Mouse (Mus musculus): ENCODE measurements around the gene Mllt6. TPM values are rescaled to one million over a fixed set of nuclear protein-coding genes. Genes with fewer than 3 reads are reported as not detected.
A peak's percentile ranks its signal among the peaks of the same experiment; 100 is the strongest.

Gene Mllt6
- total RNA-seq, 1 experiment from 2014 or later, result 63.2 TPM

DNA sequence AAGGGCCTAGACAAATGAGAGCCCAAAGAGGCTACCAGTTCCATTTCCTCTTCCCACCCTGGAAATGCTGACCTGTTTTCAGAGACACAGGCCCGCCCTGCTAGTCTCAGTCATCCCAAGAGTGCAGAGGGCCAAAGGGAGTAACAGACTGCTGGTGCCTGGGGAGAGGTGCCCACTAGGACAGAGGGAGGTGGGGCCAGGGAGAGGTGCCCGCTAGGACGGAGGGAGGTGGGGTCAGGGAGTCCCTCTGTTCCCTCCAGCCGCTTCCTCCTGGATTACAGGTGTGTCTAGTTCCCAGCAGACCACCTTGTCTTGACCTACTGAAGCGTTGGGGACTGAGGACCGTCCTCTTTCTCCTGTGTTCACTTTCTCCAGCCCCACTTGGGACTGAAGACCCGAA, 21.6 kb downstream of the Mllt6 start:
- no peak for ATAC-seq (ENCODE audit: extremely low read depth, insufficient number of reproducible peaks, low FRiP score, poor library complexity, severe bottlenecking)

DNA sequence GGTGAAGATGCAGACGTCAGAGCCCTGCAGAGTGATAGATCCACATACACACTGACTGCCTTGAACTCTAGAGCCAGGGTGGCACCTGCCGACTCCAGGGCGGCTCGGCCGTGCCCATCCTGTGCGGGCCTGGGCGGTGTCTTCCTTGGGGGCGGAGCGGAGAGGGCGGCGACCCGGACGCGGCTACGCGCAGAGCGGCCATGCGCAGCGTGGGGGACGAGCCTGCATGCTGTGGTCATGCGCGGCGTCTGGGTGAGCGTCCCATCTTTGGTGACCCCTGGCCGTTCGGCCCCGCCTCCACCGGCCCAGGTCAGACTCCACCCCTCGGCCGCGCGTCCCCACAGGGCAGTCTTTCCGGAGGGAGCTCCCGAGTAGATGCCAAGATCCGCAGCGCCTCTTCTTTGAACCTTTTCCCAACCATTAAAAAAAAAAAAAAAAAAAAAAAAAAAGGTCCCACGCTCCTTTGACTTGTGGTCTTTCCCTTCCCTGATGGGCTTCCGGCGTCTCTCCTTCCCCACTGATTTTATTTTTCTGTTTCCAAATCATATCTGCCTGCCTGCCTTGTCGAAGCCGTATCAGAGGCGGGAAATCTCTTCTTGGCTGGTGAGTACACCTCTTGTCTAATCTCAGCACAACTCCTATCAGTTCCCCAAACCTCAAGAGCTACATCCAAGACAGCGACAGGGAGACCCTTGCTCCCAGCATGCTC, 22.6 kb downstream of the Mllt6 start, which contains the start of gene Cisd3:
TSS of gene Cisd3 (plus strand) at position 214 of the 709 bp plus-strand sequence.
- peak; percentile 52 for ATAC-seq (ENCODE audit: extremely low read depth, insufficient number of reproducible peaks, low FRiP score, poor library complexity, severe bottlenecking)

DNA sequence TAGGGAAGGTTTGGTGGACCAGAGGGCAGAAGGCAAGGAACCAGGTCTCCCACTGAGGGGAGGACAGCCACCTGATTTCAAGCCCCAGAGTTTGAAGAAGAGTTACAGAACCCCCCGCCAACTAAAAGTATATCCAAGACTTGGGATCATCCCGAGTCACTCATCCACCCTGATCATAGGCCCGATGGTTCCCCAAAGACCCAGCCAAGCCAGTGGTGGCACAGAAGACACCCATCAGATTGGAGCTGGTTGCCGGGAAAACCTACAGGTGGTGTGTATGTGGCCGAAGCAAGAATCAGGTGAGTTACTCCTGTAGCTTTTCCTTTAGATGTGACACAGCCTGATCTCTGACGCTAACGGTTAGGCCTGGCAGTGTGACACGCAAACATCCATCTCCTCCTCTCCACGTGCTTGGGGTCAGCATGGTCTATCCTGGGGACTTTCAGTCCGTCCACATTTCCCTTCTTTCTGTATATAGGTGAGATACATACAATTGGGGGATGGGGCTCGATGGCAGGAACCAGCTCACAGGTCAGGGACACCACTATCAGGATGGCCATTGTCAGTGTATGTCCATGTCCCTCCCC, 23.2 kb downstream of the Mllt6 start:
- no peak for ATAC-seq (ENCODE audit: extremely low read depth, insufficient number of reproducible peaks, low FRiP score, poor library complexity, severe bottlenecking)

DNA sequence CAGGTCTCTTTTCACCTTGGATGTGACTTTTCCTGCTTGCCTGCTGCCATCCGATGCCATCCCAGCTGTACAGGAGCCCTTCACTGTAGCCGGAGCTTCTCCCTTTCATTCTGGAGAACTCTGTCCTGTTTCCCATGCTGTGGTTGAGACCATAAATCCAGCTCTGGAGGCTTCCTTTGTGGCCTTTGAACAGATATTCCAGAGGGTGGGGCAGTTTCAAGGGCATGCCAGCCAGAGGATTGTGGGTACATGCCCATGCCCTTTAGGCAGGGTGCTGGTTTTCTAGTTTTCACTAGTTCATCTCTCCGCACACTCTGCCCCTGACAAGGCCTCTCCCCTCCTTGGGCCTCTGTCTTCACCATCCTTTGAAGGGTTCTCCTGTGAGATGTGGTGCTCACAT, 23.8 kb downstream of the Mllt6 start:
- no peak for ATAC-seq (ENCODE audit: extremely low read depth, insufficient number of reproducible peaks, low FRiP score, poor library complexity, severe bottlenecking)

DNA sequence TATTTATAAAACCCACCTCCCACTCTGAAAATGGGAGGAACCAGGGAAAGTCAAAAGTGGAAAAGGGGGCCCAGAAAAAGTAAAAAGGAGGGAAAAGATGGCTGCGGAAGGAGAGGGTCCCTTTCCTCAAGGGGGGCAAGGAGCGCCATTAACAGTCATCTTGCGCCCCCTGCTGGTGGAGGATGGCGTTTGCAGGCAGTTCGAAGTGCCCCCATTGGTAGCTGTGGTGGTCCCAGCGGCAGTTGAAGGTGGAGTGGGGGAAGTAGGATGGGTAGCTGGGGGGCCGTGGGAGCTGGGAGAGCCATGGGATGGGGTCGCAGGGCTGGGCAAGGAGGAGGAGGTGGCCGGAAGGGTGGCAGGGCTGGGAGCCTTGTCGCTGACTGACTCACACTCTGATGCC, 26.6 kb downstream of the Mllt6 start:
- ATAC-seq (ENCODE audit: extremely low read depth, insufficient number of reproducible peaks, low FRiP score, poor library complexity, severe bottlenecking), result no peak

DNA sequence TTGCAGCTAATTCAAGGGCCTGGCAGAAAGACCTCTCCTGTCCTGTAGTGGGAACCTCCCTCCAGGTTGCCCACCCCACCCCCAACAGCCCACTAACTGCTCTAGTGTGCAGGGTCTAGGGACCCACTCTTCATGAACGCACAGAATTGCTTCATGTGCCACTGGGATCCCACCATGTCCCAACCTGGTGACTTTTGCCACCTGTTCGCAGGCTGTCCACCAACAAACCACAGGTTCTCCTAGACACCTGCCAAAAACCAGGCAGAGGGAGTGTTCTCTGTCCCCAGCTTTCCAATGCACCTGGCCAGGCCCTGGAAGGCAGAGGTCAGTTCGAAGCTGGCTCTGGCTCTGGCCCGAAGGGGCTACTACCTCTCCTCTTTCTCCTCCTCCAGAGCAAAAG, 31.2 kb downstream of the Mllt6 start:
- ATAC-seq (ENCODE audit: extremely low read depth, insufficient number of reproducible peaks, low FRiP score, poor library complexity, severe bottlenecking), result no peak

DNA sequence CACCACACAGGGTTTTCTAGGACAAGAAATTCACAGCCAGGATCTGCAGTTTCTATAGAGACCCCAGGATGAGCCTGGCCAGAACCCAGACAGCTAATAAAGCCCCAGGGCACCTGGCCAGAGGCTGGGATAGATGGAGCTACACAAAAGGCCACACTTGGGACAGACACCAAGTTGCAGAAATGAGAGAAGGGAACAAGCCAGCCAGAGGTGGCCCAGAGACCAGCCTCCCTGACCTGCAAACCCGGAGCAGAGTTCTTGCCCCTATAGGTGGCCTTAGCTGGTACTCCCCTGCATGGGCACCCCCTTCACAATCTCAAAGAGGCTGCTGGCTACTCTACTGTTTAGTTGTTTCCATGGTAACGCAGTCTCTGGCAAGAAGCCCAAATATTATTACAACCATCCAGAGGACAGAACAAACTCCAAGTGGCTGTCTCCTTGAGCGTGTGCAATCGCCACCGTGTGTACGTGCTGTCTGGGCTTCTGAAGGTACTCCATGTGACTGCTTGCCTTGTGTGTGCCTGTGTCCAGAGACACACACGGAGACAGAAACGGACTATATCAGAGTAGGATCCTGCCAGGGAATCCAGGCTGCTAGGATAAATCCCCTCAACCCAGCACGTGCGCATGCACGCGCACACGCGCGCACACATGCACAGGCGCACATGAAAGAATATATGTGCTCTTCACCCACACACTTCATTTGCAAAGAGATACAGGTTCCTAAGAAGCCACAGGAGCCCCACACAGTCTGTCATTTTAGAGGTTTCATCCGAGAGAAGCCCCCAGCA, 31.9 kb downstream of the Mllt6 start:
- no peak for ATAC-seq (ENCODE audit: extremely low read depth, insufficient number of reproducible peaks, low FRiP score, poor library complexity, severe bottlenecking)

DNA sequence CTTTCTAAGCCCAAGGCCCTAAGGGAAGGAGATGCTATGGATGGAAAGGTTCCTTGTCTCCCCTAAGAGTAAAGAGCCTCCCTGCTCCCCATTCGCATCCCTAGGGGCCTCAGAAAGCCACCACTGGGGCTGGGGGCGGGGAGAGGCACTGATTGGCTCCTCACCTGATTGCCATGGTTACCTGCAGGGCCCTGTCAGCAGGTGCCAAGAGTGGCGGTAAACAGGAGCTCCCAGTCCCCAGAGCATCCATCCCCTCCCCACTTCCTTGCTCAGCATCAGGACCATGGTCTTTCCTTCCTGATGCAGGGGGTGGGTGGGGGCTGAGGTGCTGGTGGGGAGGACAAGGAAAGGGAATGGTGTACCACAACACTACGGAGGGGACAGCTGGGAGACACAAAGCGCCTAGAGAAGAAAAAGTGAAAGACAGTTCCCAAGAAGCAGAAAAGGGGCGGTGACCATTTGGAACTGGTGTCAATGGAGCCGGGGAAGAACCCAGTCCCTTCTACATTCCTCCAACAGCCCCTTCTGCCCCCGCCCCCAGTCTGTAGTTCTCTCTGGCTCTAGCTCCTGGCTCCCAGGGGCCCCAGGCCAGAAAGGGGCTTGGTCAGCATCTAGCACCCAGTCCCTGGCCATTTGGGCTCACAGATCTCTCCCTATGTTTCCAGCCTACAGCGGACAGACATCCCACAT, 32.6 kb downstream of the Mllt6 start:
- ATAC-seq (ENCODE audit: extremely low read depth, insufficient number of reproducible peaks, low FRiP score, poor library complexity, severe bottlenecking), result no peak

DNA sequence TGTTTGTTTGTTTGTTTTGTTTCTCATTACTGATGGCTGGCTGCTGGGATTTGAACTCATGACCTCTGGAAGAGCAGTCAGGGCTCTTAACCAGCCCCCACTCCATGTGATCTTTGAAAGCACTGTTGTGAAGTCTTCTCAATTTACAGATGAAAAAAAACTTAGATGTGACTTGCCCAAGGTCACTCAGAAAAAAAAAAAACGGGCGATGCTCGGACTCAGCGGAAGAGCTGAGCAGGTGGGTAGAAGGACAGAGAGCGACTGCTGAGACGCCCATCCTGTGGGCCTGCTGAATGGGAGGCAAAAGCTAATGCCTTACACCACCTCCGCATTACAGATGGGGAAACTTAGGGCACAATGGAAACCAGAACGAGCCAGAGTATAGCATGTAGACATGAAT, 33.5 kb downstream of the Mllt6 start:
- no peak for ATAC-seq (ENCODE audit: extremely low read depth, insufficient number of reproducible peaks, low FRiP score, poor library complexity, severe bottlenecking)

DNA sequence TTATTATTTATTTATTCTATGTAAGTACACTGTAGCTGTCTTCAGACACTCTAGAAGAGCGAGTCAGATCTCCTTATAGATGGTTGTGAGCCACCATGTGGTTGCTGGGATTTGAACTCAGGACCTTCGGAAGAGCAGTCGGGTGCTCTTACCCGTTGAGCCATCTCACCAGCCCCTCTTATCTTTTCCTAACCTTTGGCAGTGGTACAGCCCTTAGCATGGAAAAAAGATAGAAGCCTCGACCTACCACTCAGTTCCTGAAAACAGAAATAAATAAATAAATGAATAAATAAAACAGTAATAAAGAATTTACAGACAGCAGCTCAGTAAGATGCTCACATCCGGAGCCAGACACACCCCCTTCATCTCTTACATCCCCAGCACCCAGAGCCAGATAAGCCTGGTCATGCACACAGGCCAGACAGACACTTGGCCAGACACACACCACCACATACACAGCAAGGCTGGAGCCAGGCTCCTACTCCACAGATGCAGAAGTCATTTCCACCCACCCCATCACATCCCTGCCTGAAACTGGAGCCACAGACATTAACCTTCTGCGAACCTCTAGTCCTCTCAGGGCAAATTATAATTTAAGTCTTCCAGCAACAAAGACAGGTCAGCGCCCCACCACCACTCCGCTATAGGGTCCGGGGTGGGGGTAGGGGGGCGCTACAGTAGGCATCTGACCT, 34.1 kb downstream of the Mllt6 start:
- no peak for ATAC-seq (ENCODE audit: extremely low read depth, insufficient number of reproducible peaks, low FRiP score, poor library complexity, severe bottlenecking)

DNA sequence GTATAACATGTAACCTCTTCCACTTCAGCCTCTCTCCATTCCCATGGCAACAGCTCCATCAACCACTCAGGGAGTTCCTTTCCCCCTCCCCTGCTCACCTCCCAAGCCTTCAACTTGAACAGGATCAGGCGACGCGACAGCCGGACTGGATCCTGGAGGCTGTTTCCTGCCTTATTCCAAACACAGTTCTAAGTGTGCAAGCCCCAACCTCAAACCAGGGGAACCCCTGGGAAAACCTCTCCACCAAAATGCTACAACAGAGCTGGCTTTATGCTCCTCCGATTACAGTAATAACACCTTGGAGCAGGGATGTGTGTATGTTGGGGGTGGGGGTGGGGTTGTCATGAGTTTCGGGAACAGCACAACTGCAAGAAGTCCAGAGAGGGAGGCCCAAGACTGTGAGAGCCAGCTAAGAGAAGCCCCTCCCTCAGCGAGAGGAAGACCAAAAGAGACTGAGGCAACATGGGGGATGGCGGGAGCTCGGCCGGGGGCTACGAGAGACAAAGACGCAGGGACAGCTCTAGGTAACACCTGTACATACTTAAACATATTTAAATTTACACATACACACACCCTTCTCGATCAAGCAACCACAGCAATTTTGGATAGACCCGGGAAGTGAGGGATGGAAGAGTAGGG, 34.8 kb downstream of the Mllt6 start:
- no peak for ATAC-seq (ENCODE audit: extremely low read depth, insufficient number of reproducible peaks, low FRiP score, poor library complexity, severe bottlenecking)

DNA sequence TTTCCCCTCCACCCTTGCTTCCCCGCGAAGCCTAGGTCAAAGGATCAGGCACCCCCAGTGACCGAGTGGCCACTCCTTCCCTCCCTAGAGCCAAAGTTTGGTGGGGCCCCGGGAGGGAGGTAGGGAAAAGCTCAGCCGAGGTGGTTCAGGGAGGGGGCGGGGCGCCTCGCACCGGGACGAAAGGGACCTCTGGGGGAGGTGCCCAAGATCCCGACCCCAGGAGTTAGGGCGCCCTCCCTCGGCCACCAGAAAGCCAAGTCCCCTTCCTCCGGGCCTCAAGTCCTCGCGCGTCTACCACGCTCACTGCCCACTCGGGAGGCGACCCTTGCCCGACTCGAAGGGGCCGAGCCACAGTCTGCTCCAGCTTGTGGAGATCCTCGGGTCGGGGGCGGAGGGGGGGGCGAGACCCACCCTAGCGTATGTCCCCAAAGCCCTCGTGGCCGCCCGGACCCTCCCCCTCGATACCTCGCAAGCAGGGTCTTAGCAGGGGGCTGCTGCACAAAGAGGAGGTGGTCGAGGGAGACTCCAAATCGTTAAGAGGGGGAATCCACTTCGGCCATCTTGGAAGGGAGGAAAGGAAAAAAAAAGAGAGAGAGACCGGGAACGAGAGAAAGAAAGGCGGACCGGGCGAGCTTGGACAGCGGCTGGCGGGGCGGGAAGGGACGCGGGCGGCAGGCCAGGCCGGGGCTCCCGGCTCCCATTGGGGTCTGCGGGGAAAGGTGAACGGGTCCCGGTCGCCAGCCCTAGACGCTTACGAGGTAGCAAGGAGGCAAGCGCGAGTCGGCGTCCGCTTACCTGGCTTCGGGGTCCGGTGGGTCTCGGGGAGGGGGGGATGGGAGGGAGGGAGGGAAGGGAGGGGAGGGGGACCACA, 35.8 kb downstream of the Mllt6 start:
- no peak for ATAC-seq (ENCODE audit: extremely low read depth, insufficient number of reproducible peaks, low FRiP score, poor library complexity, severe bottlenecking)

DNA sequence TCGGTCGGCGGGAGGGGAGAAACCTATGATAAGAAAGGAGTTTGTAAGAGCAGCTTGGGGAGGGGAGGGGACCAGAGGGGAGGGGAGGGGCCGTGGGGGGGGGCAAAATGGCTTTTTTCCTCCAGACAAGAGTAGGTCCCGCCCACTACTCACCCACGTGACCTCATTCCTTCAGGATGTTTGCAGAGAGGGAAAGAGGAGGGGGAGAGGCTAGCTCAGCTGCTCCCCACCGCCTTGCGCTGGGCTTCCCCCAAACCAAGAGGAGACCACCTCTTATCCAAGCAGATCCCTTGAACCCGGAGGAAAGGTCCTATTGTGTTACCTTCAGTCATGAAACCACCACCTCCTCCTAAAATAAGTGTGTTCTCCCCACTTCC, 36.4 kb downstream of the Mllt6 start:
- no peak for ATAC-seq (ENCODE audit: extremely low read depth, insufficient number of reproducible peaks, low FRiP score, poor library complexity, severe bottlenecking)

DNA sequence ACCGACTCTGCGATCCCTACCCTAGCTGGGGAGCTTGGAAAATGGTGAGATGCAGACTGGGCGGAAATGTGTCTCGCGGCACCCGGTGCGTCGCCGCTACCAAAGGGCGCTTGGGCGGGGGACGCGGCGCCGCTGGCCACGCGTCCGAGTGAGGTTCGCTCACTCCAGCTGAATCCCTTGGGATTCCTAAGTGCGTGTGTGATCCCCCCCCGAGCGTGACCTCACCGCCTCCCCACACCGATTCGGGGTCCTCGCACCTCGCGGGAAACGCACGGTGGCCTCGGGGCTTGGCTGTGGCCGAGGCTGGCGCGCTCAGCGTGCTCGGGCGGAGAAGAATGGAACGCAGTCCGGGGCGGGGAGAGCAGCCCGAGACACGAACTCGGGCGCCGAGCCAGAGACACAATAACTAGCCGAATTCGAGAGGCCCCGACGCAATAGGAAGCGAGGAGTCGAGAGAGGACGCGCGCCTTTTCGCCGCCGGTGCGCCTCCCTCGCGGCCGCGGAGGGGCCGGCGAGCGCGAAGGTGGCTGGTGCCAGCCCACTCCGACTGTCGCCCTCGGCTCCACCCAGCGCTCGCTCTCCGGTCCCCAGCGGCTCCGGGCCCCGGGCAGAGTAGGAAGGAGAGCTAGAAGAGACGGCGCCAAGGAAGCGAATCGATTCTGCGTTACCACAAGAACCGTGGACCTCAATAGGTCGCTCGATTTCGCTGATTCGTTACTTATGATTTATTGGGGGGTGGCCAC, 37.0 kb downstream of the Mllt6 start, which contains the start of gene Pcgf2:
TSS of gene Pcgf2 (minus strand) at position 495 of the 743 bp plus-strand sequence.
- ATAC-seq (ENCODE audit: extremely low read depth, insufficient number of reproducible peaks, low FRiP score, poor library complexity, severe bottlenecking), result no peak

DNA sequence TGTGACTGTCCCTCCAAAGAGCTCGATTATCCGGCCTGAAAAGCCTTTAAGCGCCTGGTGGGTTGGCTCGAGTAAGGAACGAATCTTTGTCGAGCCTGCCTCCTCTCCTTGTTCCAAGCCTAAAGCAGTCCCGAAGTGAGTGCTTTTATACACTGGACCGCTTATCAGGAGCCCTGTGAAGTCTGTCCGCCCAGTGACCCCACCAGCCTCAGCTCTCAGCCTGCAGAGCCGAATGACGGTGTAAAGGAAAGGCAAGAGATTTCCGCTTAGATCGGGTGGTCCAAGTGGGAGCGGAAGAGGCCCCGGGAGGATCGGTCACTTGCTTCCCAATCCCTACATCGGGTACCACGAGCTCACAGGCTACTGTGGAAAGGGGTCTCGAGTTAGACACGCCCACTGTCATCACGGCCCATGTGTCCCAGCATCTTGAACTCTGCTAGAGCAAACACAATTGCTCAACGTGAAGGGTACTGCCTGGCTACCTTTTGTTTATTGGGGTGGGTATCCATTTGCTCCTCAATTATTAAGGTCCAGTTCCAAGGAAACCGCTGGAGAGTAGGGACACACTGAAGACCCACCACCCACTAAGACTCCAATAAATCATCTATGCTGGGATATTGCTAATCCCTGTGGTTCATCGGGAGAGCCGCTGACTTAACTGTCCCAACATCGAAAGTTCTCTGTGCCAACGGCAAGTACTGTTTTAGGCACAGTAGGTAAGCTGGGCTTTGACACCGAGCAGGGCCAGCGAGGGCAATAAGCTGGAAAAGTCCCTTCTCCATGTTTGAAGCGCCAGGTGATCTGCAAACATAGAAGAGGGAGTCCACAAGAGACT, 37.7 kb downstream of the Mllt6 start:
- no peak for ATAC-seq (ENCODE audit: extremely low read depth, insufficient number of reproducible peaks, low FRiP score, poor library complexity, severe bottlenecking)
